Mouse (Mus musculus) CH12.LX (cell line): ENCODE results near the gene Mrpl52. TPM values are rescaled to one million over a fixed set of nuclear protein-coding genes. Genes with fewer than 3 reads are reported as not detected.

Source experiments
- DNase-seq: peaks from one replicate; pipeline ENCODE4 v3.0.0-alpha.2; 2013; ENCODE audit errors: extremely low read depth
- H3K27ac ChIP-seq: 2 replicates; pipeline ENCODE4 v1.5.1; 2012; ENCODE audit warnings: low read depth, mild to moderate bottlenecking, control low read depth, moderate library complexity; ENCODE audit not compliant: insufficient read depth
- H3K27me3 ChIP-seq: replicated peaks from 2 replicates; pipeline ENCODE3; 2012; ENCODE audit warnings: inconsistent platforms
- H3K36me3 ChIP-seq, 2 experiments: replicated peaks in 1 of 2; 2 replicates each; pipeline versions ENCODE3 to v1.6.1; 2012; ENCODE audit warnings: inconsistent platforms in 1 of 2, low read length in 1 of 2, mild to moderate bottlenecking in 1 of 2, mixed read lengths in 1 of 2, moderate library complexity in 1 of 2; ENCODE audit not compliant: control insufficient read depth in 1 of 2, insufficient read depth in 1 of 2
- H3K4me1 ChIP-seq, 2 experiments: 2 replicates each; pipeline ENCODE4 v1.6.1; 2012; ENCODE audit warnings: inconsistent platforms in 1 of 2, moderate library complexity in 1 of 2; ENCODE audit not compliant: insufficient read depth in 2 of 2, control insufficient read depth in 1 of 2
- H3K4me2 ChIP-seq: 2 replicates; pipeline ENCODE4 v1.6.1; 2012; ENCODE audit warnings: low read depth, mild to moderate bottlenecking, control low read depth; ENCODE audit not compliant: poor library complexity, insufficient read depth, severe bottlenecking
- H3K4me3 ChIP-seq, 3 experiments: fragments of 150-350 bp in 1 of 3; sonication (generic) in 1 of 3; replicated peaks in 1 of 3; 2 replicates each; pipeline versions ENCODE3 to v1.5.1; 2011 to 2012; ENCODE audit warnings: low read depth in 2 of 3, low read length in 2 of 3, mild to moderate bottlenecking in 2 of 3, moderate library complexity in 2 of 3, control low read depth in 1 of 3, improper control_type of control experiment in 1 of 3, inconsistent platforms in 1 of 3, mixed read lengths in 1 of 3; ENCODE audit not compliant: poor library complexity in 1 of 3
- H3K79me2 ChIP-seq: replicated peaks from 2 replicates; pipeline ENCODE4 v1.6.1; 2012; ENCODE audit warnings: mild to moderate bottlenecking, moderate library complexity; ENCODE audit not compliant: control insufficient read depth, poor library complexity, insufficient read depth, severe bottlenecking; ENCODE audit errors: extremely low read depth
- H3K9ac ChIP-seq: 2 replicates; pipeline ENCODE4 v1.6.1; 2012; ENCODE audit warnings: low read depth, mild to moderate bottlenecking, control low read depth, moderate library complexity; ENCODE audit not compliant: insufficient read depth
- H3K9me3 ChIP-seq: replicated peaks from 2 replicates; pipeline ENCODE3; 2012; ENCODE audit warnings: low read length, inconsistent platforms, mixed read lengths
- CHD1 ChIP-seq: IDR thresholded peaks from 2 replicates; pipeline ENCODE4 v1.6.1; 2012; ENCODE audit warnings: low read depth, low read length, improper control_type of control experiment, inconsistent platforms
- CHD2 ChIP-seq: IDR thresholded peaks from 2 replicates; pipeline ENCODE4 v1.6.1; 2011; ENCODE audit warnings: low read length, improper control_type of control experiment
- HCFC1 ChIP-seq: IDR thresholded peaks from 2 replicates; pipeline ENCODE4 v1.6.1; 2012; ENCODE audit warnings: low read depth, mild to moderate bottlenecking, inconsistent platforms, low read length, improper control_type of control experiment
- IRF4 ChIP-seq: IDR thresholded peaks from 2 replicates; pipeline ENCODE4 v1.6.1; 2014; ENCODE audit warnings: low read depth, mild to moderate bottlenecking, inconsistent platforms, low read length, improper control_type of control experiment
- JUN ChIP-seq: IDR thresholded peaks from 2 replicates; pipeline ENCODE4 v1.6.1; 2011; ENCODE audit warnings: low read depth, mild to moderate bottlenecking, low read length, improper control_type of control experiment, moderate library complexity; ENCODE audit not compliant: insufficient read depth
- MAFK ChIP-seq: IDR thresholded peaks from 2 replicates; pipeline ENCODE4 v1.6.1; 2011; ENCODE audit warnings: low read length, improper control_type of control experiment; ENCODE audit not compliant: insufficient replicate concordance
- MEF2A ChIP-seq: IDR thresholded peaks from 2 replicates; pipeline ENCODE4 v1.6.1; 2014; ENCODE audit warnings: low read depth, mild to moderate bottlenecking, inconsistent platforms, low read length, improper control_type of control experiment, borderline replicate concordance
- NRF1 ChIP-seq: IDR thresholded peaks from 2 replicates; pipeline ENCODE4 v1.6.1; 2014; ENCODE audit warnings: low read depth, mild to moderate bottlenecking, inconsistent platforms, low read length, improper control_type of control experiment, moderate library complexity
- PAX5 ChIP-seq: IDR thresholded peaks from 2 replicates; pipeline ENCODE4 v1.6.1; 2012; ENCODE audit warnings: low read length, inconsistent platforms, mixed read lengths
- POLR2AphosphoS2 ChIP-seq: IDR thresholded peaks from 2 replicates; pipeline ENCODE4 v1.6.1; 2011; ENCODE audit warnings: low read depth, low read length, improper control_type of control experiment
- RAD21 ChIP-seq: IDR thresholded peaks from 2 replicates; pipeline ENCODE4 v1.6.1; 2011; ENCODE audit warnings: low read depth, mild to moderate bottlenecking, low read length, improper control_type of control experiment, moderate library complexity
- RCOR1 ChIP-seq: conservative IDR thresholded peaks from 2 replicates; pipeline ENCODE4 v1.6.1; 2012; ENCODE audit warnings: low read depth, mild to moderate bottlenecking, inconsistent platforms, low read length, improper control_type of control experiment
- SIN3A ChIP-seq: IDR thresholded peaks from 2 replicates; pipeline ENCODE4 v1.6.1; 2012; ENCODE audit warnings: low read length, improper control_type of control experiment, inconsistent platforms
- TBP ChIP-seq: conservative IDR thresholded peaks from 2 replicates; pipeline ENCODE4 v1.6.1; 2011; ENCODE audit warnings: low read depth, low read length, improper control_type of control experiment
- TCF12 ChIP-seq: IDR thresholded peaks from 2 replicates; pipeline ENCODE4 v1.6.1; 2014; ENCODE audit warnings: low read depth, mild to moderate bottlenecking, inconsistent platforms, low read length, improper control_type of control experiment
- UBTF ChIP-seq: IDR thresholded peaks from 2 replicates; pipeline ENCODE4 v1.6.1; 2012; ENCODE audit warnings: low read depth, mild to moderate bottlenecking, inconsistent platforms, low read length, improper control_type of control experiment, moderate library complexity
- ZC3H11A ChIP-seq: IDR thresholded peaks from 2 replicates; pipeline ENCODE4 v1.6.1; 2012; ENCODE audit warnings: low read depth, mild to moderate bottlenecking, inconsistent platforms, low read length, improper control_type of control experiment
- ZKSCAN1 ChIP-seq: IDR thresholded peaks from 2 replicates; pipeline ENCODE4 v1.6.1; 2012; ENCODE audit warnings: low read depth, inconsistent platforms, low read length, improper control_type of control experiment, borderline replicate concordance
- ZNF384 ChIP-seq: IDR thresholded peaks from 2 replicates; pipeline ENCODE4 v1.6.1; 2012; ENCODE audit warnings: low read depth, low read length, improper control_type of control experiment, inconsistent platforms
- dilution Hi-C: fragments of 300-500 bp; cut with MboI; formaldehyde crosslinking; loops from 2 replicates; pipeline ENCODE4 v1.14.3; 2020; ENCODE audit warnings: low sequenced_read_pairs; ENCODE audit not compliant: extremely low pct_unique_long_range_greater_than_20kb, extremely low pct_ligation_motif_present
- in situ Hi-C: fragments of 300-500 bp; cut with MboI; formaldehyde crosslinking; loops from 3 replicates; pipeline ENCODE4 v1.14.3; 2019; ENCODE audit warnings: low sequenced_read_pairs, low pct_ligation_motif_present, low pct_unique_long_range_greater_than_20kb, mixed read lengths
- polyA plus RNA-seq: library from polyadenylated mRNA; unstranded; fragments of >175 nt; gene quantifications from 2 replicates; pipeline ENCODE4 v1.2.1, GENCODE M21; 2012; ENCODE audit warnings: low read depth; ENCODE audit not compliant: insufficient read length
- total RNA-seq, 2 experiments: library from RNA; depleted of rRNA; stranded (reverse); fragments of 300-350 nt in 1 of 2; fragments of >200 nt in 1 of 2; gene quantifications; 2 replicates each; pipeline ENCODE4 v1.2.3; 2012 to 2014

Gene Mrpl52
- total and polyA plus RNA-seq, 3 experiments, result 87.9 to 309 (median 230) TPM

DNA sequence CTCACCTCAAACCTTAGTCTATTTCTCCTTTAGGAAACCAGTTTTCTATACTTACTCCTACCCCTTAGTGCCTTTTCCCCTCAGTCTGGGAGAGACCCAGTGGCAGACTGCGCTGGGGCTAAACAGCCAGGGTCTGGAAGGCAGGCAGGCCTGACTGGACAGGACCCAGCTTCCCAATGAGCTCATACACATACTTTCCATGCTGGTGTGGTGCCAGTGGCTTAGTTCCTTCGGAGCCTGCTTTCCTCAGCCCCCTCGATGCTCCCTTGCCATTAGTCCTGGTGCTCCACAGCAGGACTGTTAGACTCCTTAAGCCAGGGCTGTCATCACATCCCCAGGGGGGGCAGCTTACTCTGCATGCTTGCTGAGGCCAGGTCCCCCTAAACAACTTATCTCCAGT is 18.8 kb downstream of the Mrpl52 start:
- dilution Hi-C loops, result no loop called here
- Histone ChIP-seq H3K27me3 (no peaks in the 10 kb centered on the region), H3K4me2 (no peak overlapping the region), H3K27ac (no peak overlapping the region), H3K4me1 (peaks cover 11 to 38% of the 10 kb centered on the region in 2 experiments), H3K79me2 (no peaks in the 10 kb centered on the region), H3K9me3 (no peaks in the 10 kb centered on the region), H3K9ac (no peak overlapping the region), H3K36me3 (no peaks in the 10 kb centered on the region), H3K4me3 (no peak overlapping the region)
- no peak for TF ChIP-seq TBP
- no peak for TF ChIP-seq POLR2AphosphoS2
- no peak for TF ChIP-seq IRF4
- TF ChIP-seq CHD2, result no peak
- no peak for TF ChIP-seq CHD1
- TF ChIP-seq JUN, result no peak
- TF ChIP-seq NRF1, result no peak
- TF ChIP-seq ZKSCAN1, result no peak
- TF ChIP-seq TCF12, result no peak
- no peak for TF ChIP-seq PAX5
- no peak for TF ChIP-seq RCOR1
- TF ChIP-seq RAD21, result no peak
- TF ChIP-seq MAFK, result no peak
- DNase-seq, result no peak
- in situ Hi-C loops, result no loop called here

DNA sequence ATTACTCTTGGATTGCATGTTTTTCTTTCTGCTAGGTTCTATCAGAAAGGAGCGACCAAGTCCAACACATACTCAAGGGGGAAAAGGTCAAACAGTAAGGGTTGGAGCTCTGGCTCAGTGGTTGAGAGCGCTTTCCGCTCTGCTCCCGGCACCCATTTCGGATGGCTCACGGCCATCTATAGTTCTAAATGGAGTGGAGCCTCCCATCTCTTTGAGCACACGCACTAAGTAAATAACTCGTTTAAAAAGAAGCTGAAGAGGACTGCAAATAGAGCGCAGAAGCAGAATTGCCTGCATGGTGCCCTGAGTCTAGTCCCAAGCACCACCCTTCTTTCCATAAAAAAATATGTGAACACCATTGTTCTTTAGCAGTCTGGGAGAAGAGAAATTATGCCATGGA is 26.9 kb downstream of the Mrpl52 start:
- Histone ChIP-seq H3K4me2 (no peak overlapping the region), H3K4me3 (no peak overlapping the region), H3K9me3 (peaks cover 3% of the 10 kb centered on the region), H3K9ac (no peak overlapping the region)
- DNase-seq, result no peak
- in situ Hi-C loops, result loop anchor here (5.0 kb wide), 1 partner anchor 36 kb away; the partner anchor contains the start of gene Slc7a7
- no peak for TF ChIP-seq MEF2A
- TF ChIP-seq HCFC1, result no peak
- TF ChIP-seq TCF12, result no peak
- no peak for TF ChIP-seq UBTF
- no peak for TF ChIP-seq JUN
- TF ChIP-seq ZC3H11A, result no peak
- TF ChIP-seq SIN3A, result no peak
- no peak for TF ChIP-seq ZNF384
- TF ChIP-seq, all 38 proteins: peak for 0
- Histone ChIP-seq H3K27me3 (no peaks in the 10 kb centered on the region), H3K79me2 (no peaks in the 10 kb centered on the region), H3K4me1 (peaks cover 4 to 7% of the 10 kb centered on the region in 2 experiments; a peak in 3 of 4 replicates), H3K36me3 (no peaks in the 10 kb centered on the region), H3K27ac (no peak overlapping the region)
- dilution Hi-C loops, result no loop called here
